Mouse (Mus musculus) hindbrain, embryonic 16.5 days (tissue): ENCODE data around the gene Ezh1. TPM values are rescaled to one million over a fixed set of nuclear protein-coding genes. Genes with fewer than 3 reads are reported as not detected.

Source experiments
- ATAC-seq: fragments of 200-750 bp; cut with Nextera tagmentation; 2 replicates; pipeline ENCODE4 v1.8.0; 2017; ENCODE audit warnings: moderate TSS enrichment, moderate library complexity
- H3K27ac ChIP-seq: fragments of 300-500 bp; sonication (generic); 2 replicates; pipeline ENCODE4 v1.5.1; 2014; ENCODE audit warnings: low read depth, mild to moderate bottlenecking, control low read depth, low read length, moderate library complexity
- H3K27me3 ChIP-seq: fragments of 300-500 bp; sonication (generic); replicated peaks from 2 replicates; pipeline ENCODE4 v1.6.1; 2014; ENCODE audit warnings: low read length; ENCODE audit not compliant: control insufficient read depth, insufficient read depth
- H3K36me3 ChIP-seq: fragments of 300-500 bp; sonication (generic); 2 replicates; pipeline ENCODE4 v1.6.1; 2014; ENCODE audit warnings: mild to moderate bottlenecking, low read length, moderate library complexity, mixed read lengths; ENCODE audit not compliant: control insufficient read depth, insufficient read depth
- H3K4me1 ChIP-seq: fragments of 300-500 bp; sonication (generic); 2 replicates; pipeline ENCODE4 v1.6.1; 2014; ENCODE audit warnings: low read depth, low read length; ENCODE audit not compliant: control insufficient read depth, insufficient read depth
- H3K4me2 ChIP-seq: fragments of 300-500 bp; sonication (generic); 2 replicates; pipeline ENCODE4 v1.6.1; 2014; ENCODE audit warnings: mild to moderate bottlenecking, low read length, control low read depth, moderate library complexity
- H3K4me3 ChIP-seq: fragments of 300-500 bp; sonication (generic); 2 replicates; pipeline ENCODE4 v1.5.1; 2014; ENCODE audit warnings: mild to moderate bottlenecking, low read length, control low read depth, moderate library complexity
- H3K9ac ChIP-seq: fragments of 300-500 bp; sonication (generic); 2 replicates; pipeline ENCODE4 v1.6.1; 2014; ENCODE audit warnings: low read depth, mild to moderate bottlenecking, control low read depth, low read length, moderate library complexity
- H3K9me3 ChIP-seq: fragments of 300-500 bp; sonication (generic); 2 replicates; pipeline ENCODE4 v1.6.1; 2014; ENCODE audit warnings: mild to moderate bottlenecking, low read length, moderate library complexity; ENCODE audit not compliant: control insufficient read depth
- WGBS: fragments of 180-500 bp; shearing (Covaris S2); extraction: QIAGEN DNeasy Blood & Tissue Kit; methylation state at CpG from one replicate; pipeline ENCODE4 v1.1.7; 2014; 5-methylcytosine and 5-hydroxymethylcytosine counted together
- polyA plus RNA-seq: library from polyadenylated mRNA; unstranded; fragments of >200 nt; fragmentation: Nextera tagmentation; extraction: Ambion mirVana; gene quantifications from 2 replicates; pipeline ENCODE4 v1.2.1, GENCODE M21; 2015

Ezh1 gene
- polyA plus RNA-seq, 1 experiment from 2014 or later: 30.0 TPM

DNA sequence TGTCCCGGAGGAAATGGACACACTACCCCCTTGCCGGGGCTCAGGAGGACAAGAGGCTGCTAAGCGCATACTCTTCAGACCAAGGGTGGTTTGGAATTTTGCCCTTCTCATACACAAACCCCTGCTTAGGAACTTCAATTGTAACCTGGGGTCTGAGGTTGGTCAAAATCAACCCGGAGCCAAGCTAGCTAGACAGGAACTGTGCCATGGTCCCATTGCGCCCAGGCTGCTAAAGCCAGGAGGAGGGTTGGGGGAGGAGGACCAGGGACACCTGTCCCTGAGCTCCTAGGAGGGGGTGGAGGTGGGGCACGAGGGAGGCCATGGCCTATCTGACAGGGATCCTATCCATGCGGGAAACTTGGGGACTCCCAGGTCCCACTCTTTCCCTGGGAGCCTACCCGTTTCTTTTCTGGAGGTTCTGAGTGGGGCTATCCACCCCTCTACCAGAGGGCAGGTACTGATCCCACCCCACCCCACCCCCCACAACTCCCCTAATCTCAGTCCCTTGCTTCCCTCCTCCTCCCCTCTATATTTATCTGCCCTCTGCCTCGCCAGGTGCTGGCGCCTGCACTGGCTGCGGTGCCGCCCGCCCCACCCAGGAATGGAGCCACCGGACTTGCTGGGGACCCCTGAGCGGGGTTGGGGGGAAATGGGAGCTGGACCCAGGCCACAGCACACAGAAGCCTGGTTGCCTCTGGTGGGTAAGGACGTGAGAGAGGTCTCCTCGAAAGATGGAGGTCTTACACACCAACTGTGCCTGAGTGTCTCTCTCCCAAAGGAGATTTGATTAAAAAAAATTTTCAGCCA lies 56.8 kb downstream of the Ezh1 start:
- Histone ChIP-seq H3K4me3 (peak overlapping the region; percentile 69), H3K27me3 (peaks cover 41% of the 10 kb centered on the region)

DNA sequence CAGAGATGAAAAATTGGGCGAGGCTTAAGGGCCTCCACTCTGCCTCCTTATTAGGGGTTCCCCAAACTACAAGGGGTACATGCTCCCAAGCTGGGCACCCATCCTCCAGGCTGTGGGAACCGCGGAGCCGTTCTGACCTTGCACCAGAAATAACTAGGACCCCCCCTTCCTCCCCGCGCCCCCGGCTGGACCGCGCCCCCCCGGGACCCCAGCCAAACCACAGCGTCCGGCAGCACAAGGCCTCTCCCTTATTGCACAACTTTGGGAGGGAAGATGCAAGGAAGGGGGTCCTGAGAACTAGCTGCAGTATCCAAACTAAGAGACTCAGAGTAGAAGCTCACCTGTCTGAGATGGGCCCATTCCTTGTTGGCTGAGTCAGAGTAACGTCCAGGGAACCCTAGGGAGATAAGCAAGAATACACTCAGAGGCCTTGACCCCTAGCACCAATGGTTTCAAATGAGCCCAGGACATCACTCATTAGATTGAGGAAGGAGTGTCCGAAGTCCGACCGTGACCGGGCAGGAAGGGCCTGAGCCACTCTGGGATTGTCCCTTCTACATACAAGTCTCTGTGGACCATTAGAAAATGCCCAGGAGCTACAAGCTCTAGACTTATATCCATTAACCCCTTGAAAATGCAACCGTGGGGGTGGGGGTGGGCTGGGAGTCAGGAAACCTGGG lies 57.8 kb downstream of the Ezh1 start:
- Histone ChIP-seq H3K27me3 (peaks cover 47% of the 10 kb centered on the region), H3K36me3 (peaks cover 11% of the 10 kb centered on the region), H3K4me2 (peak overlapping the region; percentile 90), H3K9ac (no peak overlapping the region), H3K4me3 (no peak overlapping the region), H3K9me3 (no peaks in the 10 kb centered on the region), H3K4me1 (peaks cover 39% of the 10 kb centered on the region), H3K27ac (no peak overlapping the region)
- WGBS: 55% methylated on average over 16 of the region's 18 CpGs
- no peak for ATAC-seq

More for the DNA sequence above, 56.8 kb downstream of the Ezh1 start:
- no peak for ATAC-seq
- Histone ChIP-seq H3K27ac (no peak overlapping the region), H3K4me2 (peak overlapping the region; percentile 90), H3K9ac (peak overlapping the region; percentile 78), H3K4me1 (peaks cover 47% of the 10 kb centered on the region), H3K9me3 (no peaks in the 10 kb centered on the region), H3K36me3 (peaks cover 11% of the 10 kb centered on the region)
- WGBS: 15% methylated on average over 17 of the region's 17 CpGs

DNA sequence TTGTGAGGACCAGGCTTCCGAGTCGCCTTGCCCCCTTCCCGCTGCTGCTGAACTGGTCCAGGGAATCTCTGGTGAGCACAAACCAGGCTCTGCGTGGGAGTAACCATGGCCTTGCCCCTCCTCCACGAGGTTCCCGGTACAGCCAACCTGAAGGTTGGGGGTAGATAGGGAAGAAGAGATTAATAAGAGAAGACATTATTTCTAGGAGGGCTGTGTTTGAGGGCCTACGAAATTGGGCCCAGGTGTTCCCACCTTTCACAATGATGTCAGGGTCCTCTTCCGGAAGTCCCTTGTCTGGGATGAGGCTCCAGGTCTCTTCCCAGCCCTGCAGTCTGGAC lies 58.3 kb downstream of the Ezh1 start:
- Histone ChIP-seq H3K9me3 (no peaks in the 10 kb centered on the region), H3K4me3 (no peak overlapping the region), H3K9ac (no peak overlapping the region), H3K27ac (no peak overlapping the region), H3K36me3 (peaks cover 11% of the 10 kb centered on the region), H3K4me2 (no peak overlapping the region), H3K27me3 (peaks cover 50% of the 10 kb centered on the region), H3K4me1 (peaks cover 34% of the 10 kb centered on the region)
- no peak for ATAC-seq
- 59% methylated on average over 8 of the region's 8 CpGs for WGBS

DNA sequence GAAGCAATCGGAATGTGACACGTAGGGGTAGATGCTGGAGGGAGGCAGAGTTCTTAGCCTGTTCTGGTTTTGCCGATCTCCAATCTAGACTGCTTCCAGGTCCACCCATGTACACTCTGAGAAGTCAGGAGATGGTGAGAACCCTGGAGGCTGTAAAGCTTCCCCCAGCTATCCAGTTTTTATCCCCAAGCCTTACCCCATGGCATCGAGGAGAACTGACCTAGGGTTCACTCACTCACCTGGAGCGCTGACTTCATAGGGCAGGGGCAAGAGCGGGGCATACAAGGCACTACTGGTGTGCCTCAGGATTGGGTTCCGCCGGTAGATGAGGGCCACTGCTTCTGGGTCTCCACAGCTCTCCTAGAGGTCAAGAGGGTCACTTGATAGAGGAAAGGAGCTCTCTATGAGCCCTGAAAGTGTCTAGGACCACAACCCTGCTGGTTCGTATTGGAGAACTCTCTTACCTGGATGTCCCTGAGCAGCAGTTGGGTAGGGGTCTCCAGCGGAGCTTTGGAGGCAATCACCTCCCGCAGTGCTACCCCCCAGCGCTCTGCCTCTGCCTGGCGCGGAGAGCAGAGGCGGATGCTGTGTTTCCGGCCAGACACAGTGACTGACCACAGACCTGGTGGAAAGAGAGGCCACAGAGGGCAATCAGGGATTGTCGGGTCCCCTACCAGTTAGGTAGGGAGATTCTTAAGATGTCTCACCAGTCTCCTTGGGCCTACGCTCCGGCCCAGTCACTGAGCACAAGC lies 58.9 kb downstream of the Ezh1 start:
- H3K27me3 ChIP-seq: peaks cover 53% of the 10 kb centered on the region
- no peak overlapping the region for H3K9ac ChIP-seq
- H3K27ac ChIP-seq: no peak overlapping the region
- H3K4me2 ChIP-seq: no peak overlapping the region
- H3K9me3 ChIP-seq: no peaks in the 10 kb centered on the region
- no peak overlapping the region for H3K4me3 ChIP-seq
- peaks cover 30% of the 10 kb centered on the region for H3K4me1 ChIP-seq
- peaks cover 11% of the 10 kb centered on the region for H3K36me3 ChIP-seq
- WGBS: 61% methylated on average over 19 of the region's 19 CpGs
- no peak for ATAC-seq

DNA sequence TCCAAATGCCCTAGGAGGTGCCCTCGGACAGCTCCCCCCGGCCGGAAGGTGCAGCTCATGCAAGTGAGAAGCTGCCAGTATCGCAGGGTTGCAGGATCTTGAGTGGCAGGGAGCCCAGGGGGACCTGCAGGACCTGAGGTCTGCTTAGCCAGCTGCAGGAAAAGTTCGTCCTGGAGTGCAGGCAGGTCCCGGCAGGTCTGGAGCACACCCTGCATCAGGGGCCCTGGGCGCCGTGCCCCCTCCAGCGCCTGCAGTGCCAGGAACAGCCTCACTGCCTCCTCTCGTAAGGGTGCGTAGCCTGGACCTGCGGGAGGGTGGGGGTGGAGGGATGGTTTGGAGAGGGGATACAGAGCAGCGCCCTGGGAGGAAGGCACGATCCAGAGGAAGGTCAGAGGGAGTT lies 59.9 kb downstream of the Ezh1 start:
- Histone ChIP-seq H3K4me2 (no peak overlapping the region), H3K27me3 (peaks cover 58% of the 10 kb centered on the region), H3K9ac (no peak overlapping the region), H3K4me3 (no peak overlapping the region), H3K4me1 (peaks cover 24% of the 10 kb centered on the region), H3K27ac (no peak overlapping the region), H3K9me3 (no peaks in the 10 kb centered on the region), H3K36me3 (peaks cover 15% of the 10 kb centered on the region)
- 58% methylated on average over 14 of the region's 14 CpGs for WGBS
- no peak for ATAC-seq

DNA sequence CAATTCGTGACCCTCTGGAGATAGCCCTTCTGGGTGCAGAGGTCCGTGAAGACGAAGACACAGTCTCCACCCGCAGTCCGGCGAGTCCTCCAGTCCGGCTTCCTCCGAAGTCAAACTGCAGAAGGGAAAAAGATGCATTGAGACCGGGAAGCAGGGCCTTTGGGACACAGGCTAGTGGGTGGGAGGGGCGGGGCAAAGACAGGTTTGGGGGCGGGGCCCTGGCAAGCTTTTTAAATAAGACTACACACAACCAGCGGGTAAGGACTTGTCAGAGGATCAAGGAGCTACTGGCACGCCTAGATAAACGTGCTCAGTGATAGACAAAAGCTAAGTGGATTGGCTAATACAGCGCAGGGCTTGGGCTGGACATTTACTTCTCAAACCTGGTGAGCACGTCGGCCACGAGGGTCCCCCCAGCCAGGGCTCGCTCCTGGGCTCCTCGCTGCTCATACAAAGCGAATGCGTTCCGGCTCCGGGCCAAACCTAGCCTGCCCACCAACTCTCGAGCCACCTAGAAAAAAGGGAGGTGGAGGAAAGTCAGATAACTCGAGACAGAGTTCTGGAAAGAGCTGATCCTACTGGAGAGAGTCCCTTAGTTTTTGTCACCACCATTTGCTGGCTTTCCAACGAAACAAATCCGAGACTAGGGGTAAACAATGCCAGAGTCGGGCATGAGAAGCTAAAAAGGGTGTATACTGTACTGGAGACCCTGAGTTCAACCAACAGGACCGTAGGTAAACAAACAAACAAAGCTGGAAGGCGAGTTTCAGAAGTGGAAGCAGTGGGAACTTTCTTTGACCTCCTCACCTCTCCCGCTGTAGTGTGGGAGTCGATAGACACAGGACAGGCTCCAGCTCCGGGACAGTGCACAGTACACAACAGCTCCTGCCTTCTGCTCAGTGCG lies 61.3 kb downstream of the Ezh1 start:
- Histone ChIP-seq H3K27me3 (peaks cover 58% of the 10 kb centered on the region), H3K27ac (no peak overlapping the region), H3K9me3 (no peaks in the 10 kb centered on the region), H3K4me1 (peaks cover 15% of the 10 kb centered on the region), H3K4me3 (no peak overlapping the region), H3K36me3 (peaks cover 16% of the 10 kb centered on the region), H3K4me2 (no peak overlapping the region), H3K9ac (no peak overlapping the region)
- 24% methylated on average over 35 of the region's 35 CpGs for WGBS
- no peak for ATAC-seq

DNA sequence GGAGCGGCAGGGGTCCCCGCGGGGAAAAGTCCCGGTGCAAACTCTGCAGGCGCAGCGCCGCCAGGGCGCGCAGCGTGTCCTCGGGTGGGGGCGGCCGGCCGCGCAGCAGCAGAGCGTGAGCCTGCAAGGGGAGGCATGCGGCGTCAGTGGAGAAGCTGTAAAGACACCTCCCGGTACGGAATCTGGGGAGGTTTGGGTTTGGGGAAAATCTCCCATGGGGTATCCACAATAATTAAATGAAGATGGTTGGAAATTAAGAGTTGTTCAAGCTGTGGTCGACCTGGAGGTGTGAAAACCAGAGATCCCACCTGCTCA lies 62.0 kb downstream of the Ezh1 start:
- peaks cover 16% of the 10 kb centered on the region for H3K36me3 ChIP-seq
- 18% methylated on average over 21 of the region's 21 CpGs for WGBS
- H3K4me3 ChIP-seq: peak overlapping the region; percentile 27
- no peak overlapping the region for H3K27ac ChIP-seq
- peak overlapping the region; percentile 50 for H3K9ac ChIP-seq
- no peaks in the 10 kb centered on the region for H3K9me3 ChIP-seq
- ATAC-seq: no peak
- peaks cover 58% of the 10 kb centered on the region for H3K27me3 ChIP-seq
- H3K4me2 ChIP-seq: peak overlapping the region; percentile 48
- H3K4me1 ChIP-seq: peaks cover 9% of the 10 kb centered on the region

DNA sequence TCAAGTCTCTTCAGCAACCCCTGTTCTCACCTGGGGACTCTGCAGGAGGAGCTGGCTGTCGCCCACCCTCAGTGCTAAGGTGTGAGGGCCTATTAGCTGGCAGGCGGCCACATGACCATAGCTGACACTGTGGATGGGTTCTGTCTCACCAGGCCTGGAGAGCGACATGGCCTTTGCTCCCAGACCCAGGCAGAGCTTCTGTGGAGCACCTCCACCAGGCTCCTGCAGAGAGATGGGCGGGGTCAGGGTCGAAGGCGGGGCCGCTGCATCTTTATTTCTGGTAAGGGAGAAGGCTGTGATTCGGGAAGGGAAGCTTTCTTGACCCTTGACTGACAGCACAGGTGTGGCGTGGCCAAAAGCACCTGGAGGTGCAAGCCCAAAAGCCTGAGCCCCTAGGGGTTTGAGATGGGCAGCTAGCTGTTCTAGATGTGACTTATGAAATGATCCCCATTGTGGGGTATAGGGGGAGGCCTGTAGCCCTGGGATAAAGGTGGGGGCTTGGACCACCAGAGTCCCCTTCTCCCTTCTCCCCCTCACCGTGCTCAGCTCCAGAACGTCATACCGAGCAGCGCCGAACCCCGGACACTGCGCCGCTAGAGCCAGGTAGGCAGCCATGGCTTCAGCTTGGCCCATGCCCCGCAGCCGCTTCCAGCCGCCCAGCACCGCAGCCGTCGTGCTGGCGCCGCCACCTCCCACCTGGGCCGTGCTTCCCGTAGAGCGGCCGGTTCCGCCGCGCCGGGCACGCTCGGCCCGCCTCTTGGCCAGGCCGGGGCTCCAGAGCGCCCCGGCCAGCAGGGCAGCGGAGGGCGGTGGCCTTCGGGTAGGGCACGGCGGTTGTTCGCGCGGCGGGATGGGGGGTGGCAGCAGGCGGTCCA lies 62.5 kb downstream of the Ezh1 start:
- no peak for ATAC-seq
- Histone ChIP-seq H3K27me3 (peaks cover 57% of the 10 kb centered on the region), H3K27ac (no peak overlapping the region)

More for the DNA sequence above, 62.5 kb downstream of the Ezh1 start:
- Histone ChIP-seq H3K4me1 (peaks cover 3% of the 10 kb centered on the region; the same call in 1 of the 2 replicates), H3K9ac (peak overlapping the region; percentile 50), H3K9me3 (no peaks in the 10 kb centered on the region), H3K4me2 (peak overlapping the region; percentile 48), H3K36me3 (peaks cover 16% of the 10 kb centered on the region), H3K4me3 (peak overlapping the region; percentile 27)
- WGBS: 22% methylated on average over 44 of the region's 49 CpGs
